Mouse (Mus musculus): Measurements from ENCODE around the gene Rdm1. TPM values are rescaled to one million over a fixed set of nuclear protein-coding genes. Genes with fewer than 3 reads are reported as not detected.
"Not testable (repeated sequence)": the region's sequence is repeated elsewhere in the genome, so short reads cannot be mapped to it uniquely, and the experiment has no call there.

Gene Rdm1
- polyA plus RNA-seq, 1 experiment: 3.8 TPM

DNA sequence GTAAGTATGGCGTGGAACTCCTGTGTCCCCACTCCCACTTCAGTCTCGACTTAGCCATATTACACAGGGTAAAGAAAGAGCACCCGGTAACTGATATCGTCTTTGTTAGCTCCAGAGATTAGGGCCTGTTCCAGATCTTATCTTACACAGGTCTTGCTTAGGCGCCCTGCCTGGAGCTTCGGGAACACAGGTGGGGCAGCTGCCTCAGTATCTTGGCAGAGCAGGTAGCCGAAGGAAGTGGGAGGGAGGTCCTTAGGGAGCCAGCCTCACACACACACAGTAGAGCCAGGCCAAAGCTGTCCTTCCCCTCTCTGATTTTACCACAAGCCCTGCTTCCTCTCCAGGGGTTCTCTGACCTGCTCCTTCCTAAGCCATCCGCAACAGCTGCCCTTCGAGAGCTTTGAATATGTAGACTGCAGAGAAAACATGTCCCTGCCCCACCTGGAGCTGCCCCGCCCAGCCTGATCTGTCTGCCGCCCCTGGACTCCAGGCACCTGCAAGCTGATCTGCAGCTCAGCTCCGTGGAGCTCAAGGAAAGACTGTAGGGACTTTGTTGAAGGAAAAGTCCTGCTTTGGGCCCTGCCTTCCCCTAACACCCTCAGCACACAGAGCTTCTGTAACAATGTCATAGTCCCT, 36.9 kb upstream of the Rdm1 start:
- peaks cover under 1% of the 10 kb centered on the region for H3K27me3 ChIP-seq (replicated peaks)
- no peak overlapping the region for H3K4me3 ChIP-seq (replicated peaks)

DNA sequence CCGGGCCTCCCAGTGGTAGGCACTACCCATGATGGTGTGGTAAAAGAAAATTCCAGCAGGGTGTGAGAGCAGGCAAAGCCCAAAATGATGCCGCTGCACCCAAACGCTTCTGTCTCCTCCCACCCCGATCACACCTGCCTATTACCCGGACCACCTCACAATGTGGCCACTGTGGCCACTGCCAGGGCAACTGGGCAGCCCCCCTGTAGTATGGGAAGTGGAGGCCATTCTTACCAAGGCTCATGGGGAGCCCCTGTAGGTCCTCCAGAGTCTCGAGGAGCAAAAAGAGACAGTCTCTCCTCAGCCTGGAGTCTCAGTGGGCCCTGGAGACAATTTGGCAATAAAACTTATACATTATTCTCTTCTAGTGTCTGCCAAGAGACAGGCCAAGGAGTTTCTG, 27.8 kb upstream of the Rdm1 start, which contains the start of gene Gm11634:
Gene Gm11634 (minus strand): TSS at position 101 of the 400 bp plus-strand sequence.
- TF ChIP-seq GATA1 (IDR thresholded peaks at IDR 0.05; ENCODE audit: borderline replicate concordance, low read length) (no peak), FLI1 (IDR thresholded peaks at IDR 0.05; ENCODE audit: low read length) (no peak)
- Histone ChIP-seq H3K4me1 (peaks cover 2% of the 10 kb centered on the region), H3K36me3 (replicated peaks; ENCODE audit: low read length) (no peaks in the 10 kb centered on the region), H3K9me3 (no peaks in the 10 kb centered on the region), H3K4me3 (replicated peaks) (no peak within 1 kb of the TSS), H3K27me3 (replicated peaks) (peaks cover 31% of the 10 kb centered on the region)

More for the DNA sequence above, 36.9 kb upstream of the Rdm1 start:
- TF ChIP-seq FLI1 (IDR thresholded peaks at IDR 0.05; ENCODE audit: low read length): no peak
- no peak for TF ChIP-seq GATA1 (IDR thresholded peaks at IDR 0.05; ENCODE audit: borderline replicate concordance, low read length)
- peaks cover 15% of the 10 kb centered on the region for H3K4me1 ChIP-seq
- H3K36me3 ChIP-seq (replicated peaks; ENCODE audit: low read length): peaks cover 54% of the 10 kb centered on the region
- no peaks in the 10 kb centered on the region for H3K9me3 ChIP-seq

DNA sequence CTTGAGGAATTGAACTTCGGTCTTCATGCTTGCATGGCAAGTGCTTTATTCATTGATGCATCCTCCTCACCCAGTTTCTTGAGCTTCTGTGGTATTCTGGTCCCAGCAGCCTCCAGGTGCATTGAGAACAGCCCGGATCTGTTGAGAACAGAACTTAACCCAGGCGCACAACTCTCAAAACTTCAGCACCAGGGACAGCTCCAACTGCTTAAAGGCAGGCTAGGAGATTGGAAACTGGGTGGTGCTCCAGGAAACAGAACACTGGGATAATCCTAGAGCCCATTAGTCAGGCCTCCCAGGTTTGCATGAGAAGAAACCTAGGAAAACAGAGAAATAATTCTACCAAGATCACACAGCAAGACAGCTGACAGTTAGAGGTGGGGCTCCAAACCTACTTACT, 24.5 kb upstream of the Rdm1 start:
- Histone ChIP-seq H3K27me3 (replicated peaks) (peaks cover 23% of the 10 kb centered on the region), H3K9me3 (no peaks in the 10 kb centered on the region), H3K36me3 (replicated peaks; ENCODE audit: low read length) (no peaks in the 10 kb centered on the region), H3K4me1 (peaks cover 9% of the 10 kb centered on the region), H3K4me3 (replicated peaks) (no peak overlapping the region)
- TF ChIP-seq GATA1 (IDR thresholded peaks at IDR 0.05; ENCODE audit: borderline replicate concordance, low read length) (no peak), FLI1 (IDR thresholded peaks at IDR 0.05; ENCODE audit: low read length) (no peak)

GRCm38 (mm10) chr11:101604116-101604515, 22.9 kb upstream of the Rdm1 start:
- no peak for TF ChIP-seq FLI1 (IDR thresholded peaks at IDR 0.05; ENCODE audit: low read length)
- TF ChIP-seq GATA1 (IDR thresholded peaks at IDR 0.05; ENCODE audit: borderline replicate concordance, low read length): no peak
- peaks cover 9% of the 10 kb centered on the region for H3K4me1 ChIP-seq
- peaks cover 24% of the 10 kb centered on the region for H3K27me3 ChIP-seq (replicated peaks)
- no peak overlapping the region for H3K4me3 ChIP-seq (replicated peaks)
- H3K36me3 ChIP-seq (replicated peaks; ENCODE audit: low read length): no peaks in the 10 kb centered on the region
- no peaks in the 10 kb centered on the region for H3K9me3 ChIP-seq

- H3K9me3 ChIP-seq; H3K4me1 ChIP-seq; H3K36me3 ChIP-seq (replicated peaks; ENCODE audit: low read length): not testable (repeated sequence)
- Histone ChIP-seq H3K27me3 (replicated peaks) (peaks cover 18% of the 10 kb centered on the region), H3K4me3 (replicated peaks) (peak overlapping the region; percentile 82)
Measured at GRCm38 (mm10) chr11:101604531-101605453, 22.2 kb upstream of the Rdm1 start.

- Histone ChIP-seq H3K27me3 (replicated peaks) (peaks cover 16% of the 10 kb centered on the region), H3K4me1 (peaks cover 14% of the 10 kb centered on the region)
- H3K9me3 ChIP-seq; H3K36me3 ChIP-seq (replicated peaks; ENCODE audit: low read length); H3K4me3 ChIP-seq (replicated peaks): not testable (repeated sequence)
Measured at GRCm38 (mm10) chr11:101607134-101607533, 19.9 kb upstream of the Rdm1 start.

GRCm38 (mm10) chr11:101610445-101610844, 16.6 kb upstream of the Rdm1 start:
- peak overlapping the region; percentile 70 for H3K4me3 ChIP-seq (replicated peaks)
- no peaks in the 10 kb centered on the region for H3K9me3 ChIP-seq
- H3K4me1 ChIP-seq: peaks cover 11% of the 10 kb centered on the region
- peaks cover 24% of the 10 kb centered on the region for H3K27me3 ChIP-seq (replicated peaks)
- no peak for TF ChIP-seq GATA1 (IDR thresholded peaks at IDR 0.05; ENCODE audit: borderline replicate concordance, low read length)
- TF ChIP-seq FLI1 (IDR thresholded peaks at IDR 0.05; ENCODE audit: low read length): no peak
- no peaks in the 10 kb centered on the region for H3K36me3 ChIP-seq (replicated peaks; ENCODE audit: low read length)

- TF ChIP-seq GATA1 (IDR thresholded peaks at IDR 0.05; ENCODE audit: borderline replicate concordance, low read length): no peak
- TF ChIP-seq FLI1 (IDR thresholded peaks at IDR 0.05; ENCODE audit: low read length): no peak
- H3K4me3 ChIP-seq (replicated peaks): no peak overlapping the region
- H3K9me3 ChIP-seq: no peaks in the 10 kb centered on the region
- no peaks in the 10 kb centered on the region for H3K36me3 ChIP-seq (replicated peaks; ENCODE audit: low read length)
- peaks cover 21% of the 10 kb centered on the region for H3K4me1 ChIP-seq
- H3K27me3 ChIP-seq (replicated peaks): peaks cover 34% of the 10 kb centered on the region
Measured at GRCm38 (mm10) chr11:101613596-101613995, 13.4 kb upstream of the Rdm1 start.

DNA sequence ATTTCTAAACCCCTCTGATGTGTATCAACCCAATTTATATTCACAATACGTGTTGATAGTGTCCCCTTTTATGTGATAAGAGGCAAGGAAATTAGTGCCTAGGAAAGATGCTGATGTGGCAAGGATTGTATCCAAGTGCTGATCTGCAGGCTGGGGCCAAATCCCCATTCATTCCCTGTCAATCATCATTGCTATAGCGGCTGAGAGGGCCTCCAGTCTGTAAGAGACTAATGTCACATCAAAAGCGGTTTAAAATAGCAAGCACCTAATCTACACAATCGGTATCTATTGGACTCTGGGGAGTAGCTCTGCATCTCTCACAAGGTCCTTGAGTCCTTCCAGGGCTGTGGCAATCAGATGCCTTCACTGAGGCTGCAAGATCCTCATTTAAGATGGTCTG, 12.9 kb upstream of the Rdm1 start:
- H3K27me3 ChIP-seq (replicated peaks): peaks cover 28% of the 10 kb centered on the region
- no peaks in the 10 kb centered on the region for H3K9me3 ChIP-seq
- peaks cover 24% of the 10 kb centered on the region for H3K4me1 ChIP-seq
- H3K4me3 ChIP-seq (replicated peaks): no peak overlapping the region
- TF ChIP-seq FLI1 (IDR thresholded peaks at IDR 0.05; ENCODE audit: low read length) (no peak), GATA1 (IDR thresholded peaks at IDR 0.05; ENCODE audit: borderline replicate concordance, low read length) (no peak)
- no peaks in the 10 kb centered on the region for H3K36me3 ChIP-seq (replicated peaks; ENCODE audit: low read length)

- no peaks in the 10 kb centered on the region for H3K9me3 ChIP-seq
- peaks cover 29% of the 10 kb centered on the region for H3K4me1 ChIP-seq
- no peak overlapping the region for H3K4me3 ChIP-seq (replicated peaks)
- H3K27me3 ChIP-seq (replicated peaks): peaks cover 28% of the 10 kb centered on the region
- no peaks in the 10 kb centered on the region for H3K36me3 ChIP-seq (replicated peaks; ENCODE audit: low read length)
- TF ChIP-seq FLI1 (IDR thresholded peaks at IDR 0.05; ENCODE audit: low read length) (no peak), GATA1 (IDR thresholded peaks at IDR 0.05; ENCODE audit: borderline replicate concordance, low read length) (no peak)
Measured at GRCm38 (mm10) chr11:101615380-101615779, 11.6 kb upstream of the Rdm1 start.
